Mouse (Mus musculus) stomach, postnatal 0 days (tissue): ENCODE data around the gene Hpcal1.

Source experiments
- CTCF ChIP-seq: IDR thresholded peaks from 2 replicates; pipeline ENCODE4 v1.5.1; 2016; ENCODE audit warnings: antibody characterized with exemption, low read depth, mild to moderate bottlenecking, moderate library complexity
- EP300 ChIP-seq: optimal IDR thresholded peaks from 2 replicates; pipeline ENCODE3; 2016; ENCODE audit warnings: antibody characterized with exemption

DNA sequence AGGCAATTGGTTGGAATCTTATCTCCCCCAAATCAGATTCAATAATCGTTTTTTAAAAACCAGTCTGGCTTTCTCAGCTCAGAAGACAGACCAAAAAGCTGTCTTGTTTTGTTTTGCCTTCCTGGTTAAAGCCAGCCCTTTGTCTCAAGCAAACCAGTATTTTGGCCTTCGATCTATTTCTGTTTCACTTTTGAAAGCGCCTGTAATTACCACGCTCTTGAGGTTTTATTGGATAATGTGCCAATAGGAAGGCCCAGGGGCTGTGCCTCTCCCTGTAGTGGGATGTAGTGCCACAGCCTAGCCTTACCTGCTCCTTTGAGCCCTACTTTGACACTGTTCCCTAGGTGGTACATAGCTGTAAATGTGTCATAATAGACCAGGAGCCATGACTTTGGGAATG lies 2.3 kb downstream of the Hpcal1 start:
- no peak for TF ChIP-seq CTCF
- no peak for TF ChIP-seq EP300
